Mouse (Mus musculus) small intestine, adult 2 months (tissue): ENCODE data around the gene Armc2.

Source experiments
- CTCF ChIP-seq: fragments of 200-500 bp; IDR thresholded peaks from 2 replicates; pipeline ENCODE4 v1.5.1; 2012; ENCODE audit warnings: low read depth, mild to moderate bottlenecking, control low read depth, inconsistent platforms, low read length, moderate library complexity, mixed read lengths; ENCODE audit not compliant: insufficient replicate concordance, insufficient read length; ENCODE audit errors: extremely low read depth
- POLR2A ChIP-seq: fragments of 200-500 bp; IDR thresholded peaks from 2 replicates; pipeline ENCODE4 v1.6.1; 2012; ENCODE audit warnings: low read depth, mild to moderate bottlenecking, control low read depth, inconsistent platforms, low read length, moderate library complexity

DNA sequence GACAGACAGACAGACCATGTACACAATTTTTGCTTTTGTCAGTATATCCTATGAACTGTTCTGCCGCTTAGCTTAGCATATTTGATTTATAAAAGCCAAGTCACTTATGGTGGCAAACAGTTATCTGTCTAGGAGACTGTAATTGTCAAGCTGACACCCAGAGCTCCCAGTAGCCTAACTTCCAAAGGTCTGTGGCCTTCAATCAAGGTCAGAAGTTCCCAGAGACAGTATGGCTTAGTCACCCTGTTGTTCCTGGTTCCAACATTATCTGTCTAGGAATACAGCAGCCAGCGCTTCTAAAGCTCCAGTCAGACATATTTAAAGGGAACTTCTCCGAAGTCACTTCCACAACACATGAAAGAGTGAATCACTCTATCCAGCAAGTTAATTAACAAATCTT is 17.0 kb downstream of the Armc2 start:
- no peak for TF ChIP-seq CTCF
- TF ChIP-seq POLR2A, result no peak
